Comparison of ENCODE assay signal across 8 mouse cellular contexts in genomic region chr11:101253613-101254389, GRCm38 (mm10). TPM values are rescaled to one million over a fixed set of nuclear protein-coding genes. Genes with fewer than 3 reads are reported as not detected.
DNase-seq lines count a peak whose midpoint lies in the region; ATAC-seq and TF ChIP-seq lines count a peak whose summit lies in the region.

Vps25 (plus strand) TSS chr11:101253707.

- no peaks in the 10 kb centered on the region for H3K9me3 ChIP-seq in embryonic facial prominence, embryonic 11.5 days (replicated peaks; ENCODE audit: control insufficient read depth, low read length)
- H3K9me3 ChIP-seq in limb, embryonic 11.5 days (ENCODE audit: control insufficient read depth, low read length) = no peaks in the 10 kb centered on the region
- no peaks in the 10 kb centered on the region for H3K9me3 ChIP-seq in midbrain, embryonic 13.5 days

- TF ChIP-seq CTCF in small intestine, adult 2 months (IDR thresholded peaks at IDR 0.05; ENCODE audit: extremely low read depth, insufficient read length, insufficient replicate concordance, low read depth, low read length) = no peak

- H3K4me3 ChIP-seq in embryonic facial prominence, embryonic 11.5 days (ENCODE audit: low read depth, low read length) = peak within 1 kb of the TSS; percentile 86
- peak within 1 kb of the TSS; percentile 85 for H3K4me3 ChIP-seq in limb, embryonic 11.5 days (ENCODE audit: low read depth, low read length)
- peak within 1 kb of the TSS; percentile 90 for H3K4me3 ChIP-seq in midbrain, embryonic 13.5 days (replicated peaks)
- H3K4me3 ChIP-seq in small intestine, adult 2 months (ENCODE audit: low read depth, low read length) = peak within 1 kb of the TSS; percentile 98

- H3K9ac ChIP-seq in embryonic facial prominence, embryonic 11.5 days (replicated peaks; ENCODE audit: low read length) = peak within 1 kb of the TSS; percentile 95
- H3K9ac ChIP-seq in limb, embryonic 11.5 days (ENCODE audit: low read length) = peak within 1 kb of the TSS; percentile 87
- peak within 1 kb of the TSS; percentile 93 for H3K9ac ChIP-seq in midbrain, embryonic 13.5 days (replicated peaks)

- WGBS in embryonic facial prominence, embryonic 11.5 days = 0% methylated on average over 40 of the region's 40 CpGs
- WGBS in limb, embryonic 11.5 days = 0% methylated on average over 40 of the region's 40 CpGs
- WGBS in midbrain, embryonic 13.5 days = under 1% methylated on average over 39 of the region's 40 CpGs
- WGBS in small intestine, adult 2 months = under 1% methylated on average over 40 of the region's 40 CpGs

- no peaks in the 10 kb centered on the region for H3K4me1 ChIP-seq in embryonic facial prominence, embryonic 11.5 days (ENCODE audit: control insufficient read depth, insufficient read depth, low read length)
- H3K4me1 ChIP-seq in limb, embryonic 11.5 days (ENCODE audit: control insufficient read depth, insufficient read depth, low read length) = peaks cover 6% of the 10 kb centered on the region
- peaks cover 19% of the 10 kb centered on the region for H3K4me1 ChIP-seq in midbrain, embryonic 13.5 days (replicated peaks)
- peaks cover 4% of the 10 kb centered on the region; the same call in 1 of the 2 replicates for H3K4me1 ChIP-seq in small intestine, adult 2 months (ENCODE audit: control insufficient read depth, insufficient read depth, insufficient read length, low read length)

- no peaks in the 10 kb centered on the region for H3K36me3 ChIP-seq in embryonic facial prominence, embryonic 11.5 days (replicated peaks; ENCODE audit: control insufficient read depth, insufficient read depth, low read depth, low read length)
- peaks cover 5% of the 10 kb centered on the region for H3K36me3 ChIP-seq in limb, embryonic 11.5 days (ENCODE audit: control insufficient read depth, insufficient read depth, low read length)
- H3K36me3 ChIP-seq in midbrain, embryonic 13.5 days = peaks cover 16% of the 10 kb centered on the region
- peaks cover 9% of the 10 kb centered on the region for H3K36me3 ChIP-seq in small intestine, adult 2 months (ENCODE audit: control insufficient read depth, insufficient read depth, low read length)

- ATAC-seq in embryonic facial prominence, embryonic 11.5 days (replicated peaks; ENCODE audit: insufficient number of reproducible peaks, low FRiP score, low TSS enrichment, low read depth) = peak; percentile 84
- peak; percentile 60; the same call in 1 of the 2 replicates for ATAC-seq in limb, embryonic 11.5 days (ENCODE audit: insufficient number of reproducible peaks, low FRiP score, low TSS enrichment, low read depth)
- ATAC-seq in midbrain, embryonic 13.5 days = peak; percentile 88

- peak; percentile 82 for TF ChIP-seq POLR2A in small intestine, adult 2 months (IDR thresholded peaks at IDR 0.05; ENCODE audit: low read depth, low read length)

- DNase-seq in urinary bladder, adult 18-20 months (ENCODE audit: low spot score in 2 of 2) = peak; percentile 80 to 90
- no peak for DNase-seq in urinary bladder, postnatal 10 days (ENCODE audit: low spot score)
- peak; percentile 91 for DNase-seq in embryonic facial prominence, embryonic 11.5 days (ENCODE audit: low spot score)
- DNase-seq in heart, adult 11 months = peak; percentile 98
- peak; percentile 88 for DNase-seq in kidney, adult 18-20 months
- peak; percentile 89 for DNase-seq in limb, embryonic 11.5 days (ENCODE audit: low spot score)

- no peaks in the 10 kb centered on the region for H3K27me3 ChIP-seq in embryonic facial prominence, embryonic 11.5 days (ENCODE audit: control insufficient read depth, insufficient read depth, low read length)
- H3K27me3 ChIP-seq in limb, embryonic 11.5 days (ENCODE audit: control insufficient read depth, insufficient read depth, low read length) = no peaks in the 10 kb centered on the region
- no peaks in the 10 kb centered on the region for H3K27me3 ChIP-seq in midbrain, embryonic 13.5 days
- no peaks in the 10 kb centered on the region for H3K27me3 ChIP-seq in small intestine, adult 2 months (ENCODE audit: control insufficient read depth, insufficient read depth, low read length)

- peak within 1 kb of the TSS; percentile 86 for H3K27ac ChIP-seq in embryonic facial prominence, embryonic 11.5 days (replicated peaks; ENCODE audit: low read depth, low read length)
- H3K27ac ChIP-seq in limb, embryonic 11.5 days (replicated peaks; ENCODE audit: low read depth, low read length) = peak within 1 kb of the TSS; percentile 43; the same call in 1 of the 2 replicates
- H3K27ac ChIP-seq in midbrain, embryonic 13.5 days = peak within 1 kb of the TSS; percentile 92
- H3K27ac ChIP-seq in small intestine, adult 2 months (ENCODE audit: insufficient read depth, low read depth, low read length) = peak within 1 kb of the TSS; percentile 71

- H3K4me2 ChIP-seq in embryonic facial prominence, embryonic 11.5 days (ENCODE audit: low read depth, low read length) = peak within 1 kb of the TSS; percentile 86
- peak within 1 kb of the TSS; percentile 69 for H3K4me2 ChIP-seq in limb, embryonic 11.5 days (ENCODE audit: low read depth, severe bottlenecking)
- H3K4me2 ChIP-seq in midbrain, embryonic 13.5 days (replicated peaks) = peak within 1 kb of the TSS; percentile 97

RNA-seq across cellular contexts. Expression of gene Vps25, which starts in this region (rescaled TPM):
- polyA plus RNA-seq in embryonic facial prominence, embryonic 11.5 days (2014; fragmentation: Nextera tagmentation; extraction: Ambion mirVana) = 114 and 117 TPM in 2 replicates
- 111 and 120 TPM in 2 replicates for polyA plus RNA-seq in limb, embryonic 11.5 days (2014; fragmentation: Nextera tagmentation; extraction: Ambion mirVana)
- polyA plus RNA-seq in midbrain, embryonic 13.5 days (2015; fragmentation: Nextera tagmentation; extraction: Ambion mirVana) = 110 and 111 TPM in 2 replicates
- polyA plus RNA-seq in small intestine, adult 2 months (2012; rRNA removed) = 28.9 and 64.8 TPM in 2 replicates
